Mouse (Mus musculus) CD4-positive, CD25-positive, alpha-beta regulatory T cell, adult 2 months (primary cell): ENCODE measurements at regions not wholly inside any gene's neighbourhood (a gene's known extent, or its start where the extent isn't known, plus 50 kb on each side); places are given as distances from the start of the nearest gene placed in this dataset.

ENCODE experiments used
- DNase-seq: peaks from one replicate; pipeline ENCODE4 v3.0.0-alpha.2; 2012; ENCODE audit warnings: low read depth, low spot score

- no peak for DNase-seq
Measured at GRCm38 (mm10) chr4:22292169-22292568, 65.2 kb upstream of the Fbxl4 start.

DNA sequence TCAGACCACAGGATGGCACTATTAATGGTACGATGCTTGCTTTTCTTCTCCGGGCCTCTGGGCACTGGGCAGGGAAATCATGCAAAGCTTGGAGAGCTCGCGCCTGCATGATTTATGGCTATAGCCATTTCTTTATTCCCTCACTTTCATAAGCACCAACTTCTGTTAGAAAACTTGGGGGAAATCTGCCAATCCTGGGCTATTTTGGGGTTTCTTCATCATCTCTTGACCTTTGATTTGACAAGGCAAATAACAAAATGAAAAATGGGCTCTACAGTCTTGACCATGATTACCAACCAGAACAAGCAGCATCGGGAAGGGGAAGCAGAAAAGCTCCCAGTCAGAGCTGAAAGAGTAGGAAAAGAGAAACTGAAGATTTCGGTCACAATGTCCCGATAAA is 57.1 kb upstream of the Fbxl4 start:
- no peak for DNase-seq

DNA sequence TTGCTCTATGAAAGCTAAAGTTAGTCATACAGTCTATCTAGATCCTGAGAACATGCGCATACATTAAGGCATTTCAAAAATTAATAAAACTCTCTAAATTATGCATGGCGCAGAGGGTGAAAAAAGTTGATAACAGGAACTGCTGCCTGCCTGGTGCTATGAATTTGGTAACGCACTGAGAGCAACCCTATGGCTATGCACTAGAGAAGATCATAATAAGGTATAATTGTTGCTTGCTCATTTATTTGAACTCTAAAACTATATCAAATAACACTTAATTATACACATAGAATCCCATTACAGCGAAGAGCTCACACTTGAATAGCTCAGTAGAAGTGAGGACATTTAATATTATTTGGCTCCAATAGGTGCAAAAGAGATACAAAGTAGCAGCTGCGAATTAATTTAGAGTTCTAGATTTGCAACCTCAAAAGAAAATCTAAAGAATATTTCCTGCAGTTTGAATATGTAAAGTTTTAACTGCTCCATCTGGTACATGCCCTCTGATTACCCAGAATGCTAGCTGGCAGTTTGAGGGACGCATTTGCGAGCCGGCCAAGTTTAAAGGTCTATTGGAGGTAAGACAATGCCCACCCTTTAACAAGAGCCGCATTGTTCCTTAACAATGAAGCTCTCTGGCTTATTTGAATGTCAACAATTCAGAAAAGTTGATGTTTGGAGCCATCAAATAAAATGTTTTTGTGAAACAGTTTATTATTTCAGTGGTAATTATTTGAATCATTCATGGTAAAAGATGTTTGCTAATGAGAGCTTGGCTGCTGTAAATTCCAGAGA is 56.0 kb upstream of the Fbxl4 start:
- DNase-seq = no peak

DNA sequence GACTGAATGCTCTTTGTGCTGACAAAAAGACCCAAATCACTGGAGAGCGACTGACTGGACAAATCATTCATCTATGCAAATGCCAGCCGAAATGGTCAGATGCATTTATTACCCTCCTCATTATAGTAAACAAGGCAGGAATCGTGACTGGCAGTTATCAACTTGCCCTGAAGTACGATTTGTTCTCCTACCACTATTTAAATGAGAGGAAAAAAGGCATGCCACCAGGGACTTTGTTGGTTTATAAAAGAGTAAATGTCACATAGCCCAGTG is 55.5 kb upstream of the Fbxl4 start:
- no peak for DNase-seq

DNA sequence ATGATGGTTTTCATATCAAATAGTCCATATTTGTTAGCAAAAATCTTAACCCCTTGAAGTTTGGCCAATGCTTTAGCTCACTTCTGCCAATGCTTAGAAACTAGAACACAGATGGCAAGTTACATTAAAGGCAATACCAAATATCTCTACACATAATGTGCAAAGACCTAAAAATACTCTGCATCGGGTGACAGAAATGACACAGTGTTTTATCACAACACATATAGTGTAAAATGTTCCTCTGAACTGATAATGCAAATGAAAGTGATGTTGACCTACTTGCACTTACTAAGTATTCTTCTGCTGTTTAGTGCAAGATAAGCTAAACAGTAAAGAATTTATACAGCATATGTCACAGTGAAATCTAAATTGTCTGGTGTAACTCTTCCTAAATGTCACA is 55.1 kb upstream of the Fbxl4 start:
- DNase-seq = no peak
